Mouse (Mus musculus) C2C12 (cell line): ENCODE data around the gene Unc5b. TPM values are rescaled to one million over a fixed set of nuclear protein-coding genes. Genes with fewer than 3 reads are reported as not detected.

Experiments
- H3K27me3 ChIP-seq: one replicate; pipeline ENCODE4 v1.6.1; 2011; ENCODE audit not compliant: control insufficient read depth, insufficient read depth, insufficient read length
- H3K36me3 ChIP-seq: one replicate; pipeline ENCODE4 v1.6.1; 2011; ENCODE audit not compliant: control insufficient read depth, insufficient read depth
- H3K4me3 ChIP-seq: one replicate; pipeline ENCODE4 v1.5.1; 2011; ENCODE audit warnings: mild to moderate bottlenecking, control low read depth; ENCODE audit not compliant: poor library complexity, insufficient read depth, severe bottlenecking
- H3K79me2 ChIP-seq: one replicate; pipeline ENCODE4 v1.6.1; 2011; ENCODE audit not compliant: control insufficient read depth, insufficient read depth
- H3K79me3 ChIP-seq: one replicate; pipeline ENCODE4 v1.6.1; 2011; ENCODE audit warnings: low read depth, control low read depth
- H3ac ChIP-seq: one replicate; pipeline ENCODE3; 2011; ENCODE audit warnings: low read depth; ENCODE audit not compliant: control insufficient read depth, insufficient read length
- CEBPB ChIP-seq: IDR thresholded peaks from one replicate; pipeline ENCODE4 v1.6.1; 2011; ENCODE audit warnings: low read depth, mild to moderate bottlenecking, control low read depth, moderate library complexity
- CTCF ChIP-seq: IDR thresholded peaks from one replicate; pipeline ENCODE4 v1.5.1; 2011; ENCODE audit not compliant: control insufficient read depth, insufficient read depth, insufficient read length
- FOSL1 ChIP-seq: IDR thresholded peaks from one replicate; pipeline ENCODE4 v1.8.0; 2011; ENCODE audit warnings: mild to moderate bottlenecking, low read length; ENCODE audit not compliant: poor library complexity, insufficient read depth, severe bottlenecking
- MAX ChIP-seq: IDR thresholded peaks from one replicate; pipeline ENCODE4 v1.6.1; 2011; ENCODE audit warnings: mild to moderate bottlenecking, control low read depth
- MYOD1 ChIP-seq: IDR thresholded peaks from one replicate; pipeline ENCODE4 v1.6.1; 2011; ENCODE audit warnings: low read depth; ENCODE audit not compliant: control insufficient read depth, insufficient read length
- MYOG ChIP-seq: IDR thresholded peaks from one replicate; pipeline ENCODE4 v1.6.1; 2011; ENCODE audit not compliant: control insufficient read depth, insufficient read length; ENCODE audit errors: extremely low read depth
- USF1 ChIP-seq: IDR thresholded peaks from one replicate; pipeline ENCODE4 v1.6.1; 2011; ENCODE audit warnings: low read depth, mild to moderate bottlenecking, control low read depth, moderate library complexity
- polyA plus RNA-seq: library from polyadenylated mRNA; unstranded; fragments of >200 nt; fragmentation: generic; extraction: Trizol; gene quantifications from one replicate; pipeline ENCODE4 v1.2.1, GENCODE M21; 2012; ENCODE audit warnings: missing spikeins

Unc5b gene
- polyA plus RNA-seq, 1 experiment = 142 TPM

GRCm38 (mm10) chr10:60814444-60815057 lies 16.8 kb downstream of the Unc5b start:
- H3K27me3 ChIP-seq = no peaks in the 10 kb centered on the region
- TF ChIP-seq CEBPB = peak; percentile 12
- no peak for TF ChIP-seq MYOG
- no peak for TF ChIP-seq FOSL1
- no peak for TF ChIP-seq CTCF
- TF ChIP-seq MAX = peak; percentile 31
- no peak for TF ChIP-seq USF1
- no peak for TF ChIP-seq MYOD1
- peak overlapping the region; percentile 19 for H3K4me3 ChIP-seq
- H3ac ChIP-seq = peak overlapping the region; percentile 88
- H3K79me3 ChIP-seq = peaks cover 78% of the 10 kb centered on the region
- peaks cover 27% of the 10 kb centered on the region for H3K36me3 ChIP-seq
- peaks cover 92% of the 10 kb centered on the region for H3K79me2 ChIP-seq

- peaks cover 22% of the 10 kb centered on the region for H3K36me3 ChIP-seq
- peaks cover 78% of the 10 kb centered on the region for H3K79me3 ChIP-seq
- no peak overlapping the region for H3K4me3 ChIP-seq
- no peaks in the 10 kb centered on the region for H3K27me3 ChIP-seq
- H3ac ChIP-seq = peak overlapping the region; percentile 88
- TF ChIP-seq MYOG (no peak), CTCF (no peak), MAX (no peak), MYOD1 (no peak), CEBPB (no peak)
- peaks cover 92% of the 10 kb centered on the region for H3K79me2 ChIP-seq
Observed at GRCm38 (mm10) chr10:60813606-60814005, 17.8 kb downstream of the Unc5b start.

GRCm38 (mm10) chr10:60811792-60812525 lies 19.4 kb downstream of the Unc5b start:
- no peak overlapping the region for H3ac ChIP-seq
- H3K27me3 ChIP-seq = no peaks in the 10 kb centered on the region
- no peak overlapping the region for H3K4me3 ChIP-seq
- TF ChIP-seq MAX = no peak
- TF ChIP-seq MYOD1 = no peak
- no peak for TF ChIP-seq CTCF
- TF ChIP-seq FOSL1 = no peak
- no peak for TF ChIP-seq USF1
- no peak for TF ChIP-seq CEBPB
- no peak for TF ChIP-seq MYOG
- peaks cover 94% of the 10 kb centered on the region for H3K79me2 ChIP-seq
- peaks cover 18% of the 10 kb centered on the region for H3K36me3 ChIP-seq
- peaks cover 80% of the 10 kb centered on the region for H3K79me3 ChIP-seq

- H3K79me2 ChIP-seq = peaks cover 100% of the 10 kb centered on the region
- peak overlapping the region; percentile 2 for H3ac ChIP-seq
- TF ChIP-seq FOSL1 (peak; percentile 1), CTCF (no peak), CEBPB (peak; percentile 30)
- peaks cover 95% of the 10 kb centered on the region for H3K79me3 ChIP-seq
- H3K27me3 ChIP-seq = no peaks in the 10 kb centered on the region
- peaks cover 36% of the 10 kb centered on the region for H3K36me3 ChIP-seq
- H3K4me3 ChIP-seq = no peak overlapping the region
Observed at GRCm38 (mm10) chr10:60808447-60808846, 22.9 kb downstream of the Unc5b start.

GRCm38 (mm10) chr10:60807531-60808185 lies 23.7 kb downstream of the Unc5b start:
- Histone ChIP-seq H3ac (peak overlapping the region; percentile 69), H3K4me3 (no peak overlapping the region), H3K27me3 (no peaks in the 10 kb centered on the region), H3K79me2 (peaks cover 100% of the 10 kb centered on the region), H3K36me3 (peaks cover 43% of the 10 kb centered on the region), H3K79me3 (peaks cover 95% of the 10 kb centered on the region)
- TF ChIP-seq MAX = peak; percentile 75
- no peak for TF ChIP-seq CEBPB

- TF ChIP-seq MYOG (no peak), FOSL1 (no peak), CTCF (no peak), MYOD1 (no peak), MAX (no peak), CEBPB (no peak), USF1 (no peak)
- Histone ChIP-seq H3K4me3 (no peak overlapping the region), H3K79me2 (peaks cover 100% of the 10 kb centered on the region), H3ac (no peak overlapping the region), H3K36me3 (peaks cover 34% of the 10 kb centered on the region), H3K27me3 (no peaks in the 10 kb centered on the region), H3K79me3 (peaks cover 95% of the 10 kb centered on the region)
Observed at GRCm38 (mm10) chr10:60806207-60806538, 25.2 kb downstream of the Unc5b start.
